Mouse (Mus musculus) forebrain, postnatal 0 days (tissue): ENCODE measurements around the gene Fbxl5. TPM values are rescaled to one million over a fixed set of nuclear protein-coding genes. Genes with fewer than 3 reads are reported as not detected.

Experiments
- ATAC-seq: fragments of 200-750 bp; cut with Nextera tagmentation; 2 replicates; pipeline ENCODE4 v1.8.0; 2017; ENCODE audit warnings: mild to moderate bottlenecking, moderate library complexity
- DNase-seq: peaks from one replicate; pipeline ENCODE4 v3.0.0-alpha.2; 2015
- H3K27ac ChIP-seq: fragments of 300-500 bp; sonication (generic); 2 replicates; pipeline ENCODE4 v1.5.1; 2014; ENCODE audit warnings: low read depth, mild to moderate bottlenecking, antibody characterized with exemption, low read length, moderate library complexity, mixed read lengths
- H3K27me3 ChIP-seq: fragments of 300-500 bp; sonication (generic); 2 replicates; pipeline ENCODE4 v1.6.1; 2014; ENCODE audit warnings: mild to moderate bottlenecking, low read length, mixed read lengths; ENCODE audit not compliant: insufficient read depth
- H3K36me3 ChIP-seq: fragments of 300-500 bp; sonication (generic); 2 replicates; pipeline ENCODE4 v1.6.1; 2014; ENCODE audit warnings: mild to moderate bottlenecking, moderate library complexity; ENCODE audit not compliant: insufficient read depth
- H3K4me1 ChIP-seq: fragments of 300-500 bp; sonication (generic); 2 replicates; pipeline ENCODE4 v1.6.1; 2014; ENCODE audit warnings: antibody characterized with exemption; ENCODE audit not compliant: insufficient read depth
- H3K4me2 ChIP-seq: fragments of 300-500 bp; sonication (generic); 2 replicates; pipeline ENCODE4 v1.6.1; 2014; ENCODE audit warnings: low read depth, mild to moderate bottlenecking, moderate library complexity
- H3K4me3 ChIP-seq: fragments of 300-500 bp; sonication (generic); 2 replicates; pipeline ENCODE4 v1.5.1; 2014; ENCODE audit warnings: low read depth, low read length, mixed read lengths
- H3K9ac ChIP-seq: fragments of 300-500 bp; sonication (generic); 2 replicates; pipeline ENCODE4 v1.6.1; 2014; ENCODE audit warnings: mild to moderate bottlenecking
- H3K9me3 ChIP-seq: fragments of 300-500 bp; sonication (generic); 2 replicates; pipeline ENCODE4 v1.6.1; 2016; ENCODE audit warnings: low read length
- CTCF ChIP-seq: sonication (generic); IDR thresholded peaks from 2 replicates; pipeline ENCODE4 v1.5.1; 2016; ENCODE audit warnings: antibody characterized with exemption, control low read depth, low read depth
- WGBS: fragments of 180-500 bp; shearing (Covaris S2); extraction: QIAGEN DNeasy Blood & Tissue Kit; methylation state at CpG from one replicate; pipeline ENCODE4 v1.1.7; 2014; 5-methylcytosine and 5-hydroxymethylcytosine counted together
- polyA plus RNA-seq: library from polyadenylated mRNA; unstranded; fragments of >200 nt; fragmentation: Nextera tagmentation; extraction: Ambion mirVana; gene quantifications from 2 replicates; pipeline ENCODE4 v1.2.1, GENCODE M21; 2015
- total RNA-seq: library from RNA; depleted of rRNA; stranded (reverse); fragments of >200 nt; gene quantifications from 2 replicates; pipeline ENCODE4 v1.2.3, GENCODE M21; 2014; rRNA removed

The Fbxl5 gene
- 124 and 132 TPM in 2 replicates for total RNA-seq
- 70.1 and 77.1 TPM in 2 replicates for polyA plus RNA-seq

DNA sequence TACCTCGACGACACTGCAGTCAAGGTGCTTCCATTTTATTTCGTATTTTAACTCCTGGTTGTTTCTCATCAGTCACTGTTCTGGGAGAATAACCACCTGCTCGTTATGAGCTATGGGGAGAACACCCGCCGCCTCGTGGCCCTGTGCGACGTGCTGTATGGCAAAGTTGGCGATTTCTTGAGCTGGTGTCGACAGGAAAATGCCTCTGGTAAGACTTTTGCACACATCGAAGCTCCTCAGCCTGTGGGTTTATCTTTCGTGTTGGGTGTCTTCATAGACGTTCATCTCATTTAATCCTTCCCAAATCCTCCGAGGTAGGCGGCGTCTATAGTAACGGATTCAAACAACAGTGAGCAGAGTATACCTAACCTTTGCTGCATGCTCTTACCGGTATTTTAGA lies at the start of gene Fbxl5:
Gene Fbxl5 (minus strand): TSS at position 101 of the 400 bp plus-strand sequence.
- Histone ChIP-seq H3K27me3 (no peaks in the 10 kb centered on the region), H3K9me3 (no peaks in the 10 kb centered on the region), H3K4me2 (no peak within 1 kb of the TSS), H3K9ac (no peak within 1 kb of the TSS), H3K4me3 (no peak within 1 kb of the TSS), H3K27ac (no peak within 1 kb of the TSS), H3K36me3 (no peaks in the 10 kb centered on the region), H3K4me1 (no peaks in the 10 kb centered on the region)
- 82% methylated on average over 19 of the region's 19 CpGs for WGBS
- ATAC-seq (no peak), DNase-seq (no peak)
- no peak for TF ChIP-seq CTCF

DNA sequence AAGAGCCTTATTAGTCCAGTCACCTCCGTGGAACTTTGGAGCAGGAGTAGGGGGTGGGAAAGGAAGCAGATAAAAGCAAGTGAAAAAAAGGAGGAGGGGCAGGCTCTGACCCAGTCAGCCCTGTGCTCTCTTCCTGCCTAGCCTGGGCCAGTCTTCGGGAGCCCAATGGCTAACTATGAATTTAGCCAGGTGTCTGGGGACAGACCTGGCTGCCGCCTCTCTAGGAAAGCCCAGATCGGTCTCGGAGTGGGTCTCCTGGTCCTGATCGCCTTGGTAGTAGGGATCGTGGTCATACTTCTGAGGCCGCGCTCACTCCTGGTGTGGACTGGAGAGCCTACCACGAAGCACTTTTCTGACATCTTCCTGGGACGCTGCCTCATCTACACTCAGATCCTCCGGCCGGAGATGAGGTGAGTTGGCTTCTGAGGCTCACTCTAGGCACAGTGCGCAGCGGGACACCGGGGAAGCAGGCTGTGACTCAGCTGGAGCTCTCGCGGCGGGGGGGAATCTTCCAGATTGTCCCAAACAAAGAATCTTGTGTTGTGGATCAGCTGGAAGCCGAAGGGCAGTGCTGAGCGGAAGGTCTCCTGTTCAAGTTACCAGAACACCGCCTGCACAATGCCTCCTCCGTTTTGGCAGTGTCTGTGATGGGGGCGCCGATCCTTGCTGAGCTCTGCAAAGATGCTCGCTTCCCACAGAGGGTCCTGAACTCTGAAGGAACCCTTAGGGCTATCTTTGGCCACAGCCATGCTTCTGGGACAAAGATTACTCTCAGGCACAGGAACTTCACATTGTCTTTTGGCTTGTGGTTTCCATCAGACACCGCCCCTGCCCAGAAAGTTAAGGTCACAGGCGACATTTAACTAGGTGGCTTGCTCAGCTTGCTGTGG lies 47.5 kb upstream of the Fbxl5 start:
- no peaks in the 10 kb centered on the region for H3K27me3 ChIP-seq
- no peaks in the 10 kb centered on the region for H3K36me3 ChIP-seq
- no peak for TF ChIP-seq CTCF
- ATAC-seq (peak; percentile 27; the same call in 1 of the 2 replicates), DNase-seq (no peak)
- WGBS = 7% methylated on average over 28 of the region's 28 CpGs
- H3K9me3 ChIP-seq = no peaks in the 10 kb centered on the region
- H3K27ac ChIP-seq = no peak overlapping the region
- H3K9ac ChIP-seq = peak overlapping the region; percentile 25; the same call in 1 of the 2 replicates
- H3K4me2 ChIP-seq = peak overlapping the region; percentile 53
- H3K4me3 ChIP-seq = peak overlapping the region; percentile 24
- H3K4me1 ChIP-seq = peaks cover 6% of the 10 kb centered on the region; the same call in 1 of the 2 replicates

DNA sequence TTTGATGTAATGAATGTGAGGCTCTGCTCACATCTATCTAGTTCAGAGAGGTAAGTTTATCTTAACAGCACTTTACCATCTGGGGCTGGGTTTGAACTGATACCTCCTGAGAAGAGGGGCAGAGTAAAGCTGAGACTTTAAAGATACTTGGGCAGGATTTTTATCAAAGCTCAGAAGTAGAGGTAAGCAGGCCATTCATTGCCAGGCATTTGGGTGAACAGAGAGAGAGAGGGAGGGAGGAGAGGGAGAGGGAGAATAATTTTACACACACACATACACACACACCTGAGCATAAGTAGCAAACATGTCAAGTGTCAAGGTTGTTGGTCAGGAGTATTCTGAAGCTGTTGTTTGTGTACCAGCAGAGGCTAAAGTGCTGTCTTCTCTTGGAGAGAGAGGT lies 46.8 kb upstream of the Fbxl5 start, which contains the start of gene Cd38:
Gene Cd38 (plus strand): TSS at position 301 of the 400 bp plus-strand sequence.
- peak within 1 kb of the TSS; percentile 25; the same call in 1 of the 2 replicates for H3K9ac ChIP-seq
- ATAC-seq = no peak
- no peak for DNase-seq
- peak within 1 kb of the TSS; percentile 24 for H3K4me3 ChIP-seq
- H3K27me3 ChIP-seq = no peaks in the 10 kb centered on the region
- no peak for TF ChIP-seq CTCF
- peaks cover 6% of the 10 kb centered on the region; the same call in 1 of the 2 replicates for H3K4me1 ChIP-seq
- H3K27ac ChIP-seq = no peak within 1 kb of the TSS
- H3K4me2 ChIP-seq = peak within 1 kb of the TSS; percentile 53
- H3K9me3 ChIP-seq = no peaks in the 10 kb centered on the region
- H3K36me3 ChIP-seq = no peaks in the 10 kb centered on the region

DNA sequence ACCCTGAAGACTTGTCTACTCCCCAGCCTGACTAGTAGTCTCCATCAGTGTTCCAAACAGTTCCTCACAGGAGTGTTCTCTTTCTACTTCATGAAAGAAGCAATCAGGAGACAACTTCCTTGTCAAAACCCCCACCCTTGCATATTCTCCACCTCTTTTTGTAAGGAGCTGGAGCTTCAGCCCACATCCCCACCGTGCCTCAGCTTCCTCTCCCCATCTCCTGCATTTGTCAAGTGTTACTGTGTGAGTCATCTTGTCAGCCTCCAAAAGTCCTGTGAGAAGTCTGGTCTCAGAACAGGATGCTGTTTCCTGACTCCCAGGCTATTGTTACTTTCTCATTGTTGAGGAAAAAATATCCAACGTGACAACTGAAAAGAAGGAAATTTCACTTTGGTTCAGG lies 43.9 kb upstream of the Fbxl5 start:
- Histone ChIP-seq H3K9ac (no peak overlapping the region), H3K9me3 (no peaks in the 10 kb centered on the region), H3K27ac (no peak overlapping the region), H3K4me1 (peaks cover 6% of the 10 kb centered on the region; the same call in 1 of the 2 replicates), H3K27me3 (no peaks in the 10 kb centered on the region), H3K4me2 (no peak overlapping the region), H3K36me3 (no peaks in the 10 kb centered on the region), H3K4me3 (no peak overlapping the region)
- TF ChIP-seq CTCF = no peak
- DNase-seq (no peak), ATAC-seq (no peak)
- 74% methylated on average over 2 of the region's 2 CpGs for WGBS

DNA sequence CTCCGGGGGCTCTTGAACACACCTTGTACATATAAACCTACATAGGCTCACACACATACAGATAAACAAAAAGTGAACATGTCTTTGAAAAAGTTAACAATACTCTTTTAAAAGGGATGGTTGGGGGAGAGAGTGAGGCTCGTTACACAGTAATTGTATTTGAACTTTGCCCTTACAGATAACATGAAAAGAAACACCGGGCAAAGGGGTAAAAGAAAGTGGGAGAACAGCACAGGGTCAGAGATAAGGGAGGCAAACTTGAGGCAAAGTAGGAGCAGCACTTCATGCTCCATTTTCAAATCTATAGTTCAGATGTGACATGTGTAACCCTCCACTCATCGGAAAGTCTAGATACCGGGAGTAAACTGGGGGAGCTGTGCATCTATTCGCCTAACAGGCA lies 42.2 kb upstream of the Fbxl5 start:
- ATAC-seq (no peak), DNase-seq (no peak)
- Histone ChIP-seq H3K27me3 (no peaks in the 10 kb centered on the region), H3K27ac (no peak overlapping the region), H3K4me3 (no peak overlapping the region), H3K9me3 (no peaks in the 10 kb centered on the region), H3K9ac (no peak overlapping the region), H3K4me1 (no peaks in the 10 kb centered on the region; the same call in 1 of the 2 replicates), H3K4me2 (no peak overlapping the region), H3K36me3 (no peaks in the 10 kb centered on the region)
- no peak for TF ChIP-seq CTCF
- 77% methylated on average over 6 of the region's 6 CpGs for WGBS

DNA sequence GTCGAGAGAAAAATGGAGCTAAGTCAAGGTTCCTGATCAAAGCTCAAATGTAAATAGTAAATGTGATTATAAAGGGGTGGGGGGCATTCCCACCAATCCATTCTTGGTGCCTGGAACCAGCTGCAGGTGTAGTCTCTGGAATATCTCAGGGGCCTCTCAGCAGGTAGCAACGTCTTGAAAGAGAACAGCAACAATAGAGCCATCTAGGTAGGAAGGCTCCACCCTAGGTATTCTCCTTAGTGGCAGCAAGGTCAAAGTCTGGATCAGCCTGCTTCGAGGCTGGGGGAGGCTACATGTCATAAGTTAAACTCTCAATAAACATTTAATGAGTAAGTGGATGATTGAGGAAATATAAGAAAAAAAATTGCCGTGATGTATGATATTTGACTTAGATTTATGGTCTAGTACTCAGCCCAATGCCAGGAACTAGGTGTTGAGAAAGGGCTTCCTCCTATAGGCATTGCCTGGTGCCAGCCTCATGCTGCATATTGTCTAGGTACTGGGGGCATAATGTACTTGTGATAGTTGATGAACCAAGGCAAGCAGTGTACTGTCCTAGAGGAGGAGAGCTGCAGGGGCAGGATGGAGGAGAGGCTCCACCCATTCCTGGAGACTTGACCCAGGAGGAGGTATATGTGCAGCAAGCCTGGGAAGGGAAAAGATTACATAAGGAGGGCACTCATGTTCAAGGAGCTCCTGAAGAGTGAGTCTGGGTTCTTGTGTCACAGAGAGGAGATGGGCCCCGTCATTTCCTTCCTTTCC lies 39.4 kb upstream of the Fbxl5 start:
- no peak for ATAC-seq
- no peak for TF ChIP-seq CTCF
- H3K4me2 ChIP-seq = no peak overlapping the region
- H3K36me3 ChIP-seq = no peaks in the 10 kb centered on the region
- no peak overlapping the region for H3K9ac ChIP-seq
- H3K9me3 ChIP-seq = no peaks in the 10 kb centered on the region
- H3K4me3 ChIP-seq = no peak overlapping the region
- no peak overlapping the region for H3K27ac ChIP-seq
- H3K27me3 ChIP-seq = no peaks in the 10 kb centered on the region
- 75% methylated on average over 5 of the region's 5 CpGs for WGBS
- no peaks in the 10 kb centered on the region for H3K4me1 ChIP-seq
- no peak for DNase-seq
